ENCODE assay signal across 11 mouse cellular contexts in genomic region chr6:94688722-94689121, GRCm38 (mm10). TPM values are rescaled to one million over a fixed set of nuclear protein-coding genes. Genes with fewer than 3 reads are reported as not detected.
DNase-seq lines count a peak whose midpoint lies in the region; ATAC-seq and TF ChIP-seq lines count a peak whose summit lies in the region.
"Had no signal": no experiment of that assay in that cellular context is flagged by ENCODE, and none has a peak within 500 bp of the region (broad histone marks: within the 10 kb centered on the region; RNA-seq: fewer than 3 reads in every experiment).

No protein-coding gene starts in this region.

- no peak for TF ChIP-seq POLR2A in kidney, adult 2 months (IDR thresholded peaks at IDR 0.05; ENCODE audit: low read depth, low read length)

- 46% methylated on average over 4 of the region's 4 CpGs for WGBS in kidney, adult 2 months
- WGBS in kidney, embryonic 14.5 days, result 58% methylated on average over 4 of the region's 4 CpGs
- WGBS in liver, postnatal 0 days (ENCODE audit: insufficient replicate concordance), result 70% methylated on average over 4 of the region's 4 CpGs
- WGBS in forebrain, embryonic 14.5 days, result 55% methylated on average over 4 of the region's 4 CpGs

- DNase-seq in kidney, adult 2 months, result peak; percentile 72
- DNase-seq in R1 (ENCODE audit: low read depth, low spot score), result peak; percentile 58
- DNase-seq in gastrocnemius, postnatal 25 days, result peak; percentile 55
- DNase-seq in liver, postnatal 0 days, result no peak
- DNase-seq in forebrain, embryonic 14.5 days (ENCODE audit: low spot score), result no peak
- no peak for DNase-seq in layer of hippocampus, postnatal 10 days (ENCODE audit: low spot score in 2 of 2)
- DNase-seq: liver, embryonic 13.5 days had no signal

- H3K9ac ChIP-seq in kidney, embryonic 14.5 days (ENCODE audit: low read depth, low read length), result no peak overlapping the region
- H3K9ac ChIP-seq in liver, postnatal 0 days (replicated peaks), result no peak overlapping the region
- no peak overlapping the region for H3K9ac ChIP-seq in forebrain, embryonic 14.5 days (ENCODE audit: low read length)
- H3K9ac ChIP-seq: liver, embryonic 13.5 days; neural tube, embryonic 12.5 days had no signal

- H3K4me3 ChIP-seq in kidney, adult 2 months (ENCODE audit: insufficient read depth, low read depth, low read length), result no peak overlapping the region
- no peak overlapping the region for H3K4me3 ChIP-seq in kidney, embryonic 14.5 days (ENCODE audit: low read length)
- no peak overlapping the region for H3K4me3 ChIP-seq in liver, postnatal 0 days (ENCODE audit: low read depth, low read length)
- no peak overlapping the region for H3K4me3 ChIP-seq in forebrain, embryonic 14.5 days (ENCODE audit: low read depth, low read length)
- H3K4me3 ChIP-seq: liver, embryonic 13.5 days; neural tube, embryonic 12.5 days had no signal

- no peak for TF ChIP-seq CTCF in kidney, adult 2 months (conservative IDR thresholded peaks at IDR 0.05; ENCODE audit: insufficient read depth, insufficient read length, low read depth, low read length)
- no peak for TF ChIP-seq CTCF in liver, postnatal 0 days (IDR thresholded peaks at IDR 0.05; ENCODE audit: low read depth)

- ATAC-seq in kidney, embryonic 14.5 days (ENCODE audit: low FRiP score, low TSS enrichment), result no peak
- ATAC-seq in liver, postnatal 0 days, result peak; percentile 36; the same call in 1 of the 2 replicates
- no peak for ATAC-seq in forebrain, embryonic 14.5 days
- ATAC-seq in inflammation-experienced regulatory T-cells, adult 6 months, result no peak
- ATAC-seq: Patski had no signal

- no peaks in the 10 kb centered on the region for H3K36me3 ChIP-seq in kidney, adult 2 months (ENCODE audit: control insufficient read depth, insufficient read depth, low read length)
- H3K36me3 ChIP-seq in kidney, embryonic 14.5 days (ENCODE audit: control insufficient read depth, insufficient read depth, low read length), result no peaks in the 10 kb centered on the region
- no peaks in the 10 kb centered on the region for H3K36me3 ChIP-seq in liver, postnatal 0 days (replicated peaks; ENCODE audit: insufficient read depth, low read length)
- H3K36me3 ChIP-seq in forebrain, embryonic 14.5 days (ENCODE audit: control insufficient read depth, insufficient read depth, low read length), result no peaks in the 10 kb centered on the region
- H3K36me3 ChIP-seq: liver, embryonic 13.5 days; neural tube, embryonic 12.5 days had no signal

- H3K4me1 ChIP-seq in kidney, adult 2 months (ENCODE audit: control insufficient read depth, insufficient read depth, low read length), result peaks cover 15% of the 10 kb centered on the region
- peaks cover 21% of the 10 kb centered on the region for H3K4me1 ChIP-seq in kidney, embryonic 14.5 days (ENCODE audit: control insufficient read depth, insufficient read depth, low read length)
- peaks cover 60% of the 10 kb centered on the region for H3K4me1 ChIP-seq in liver, postnatal 0 days (ENCODE audit: insufficient read depth)
- peaks cover 26% of the 10 kb centered on the region for H3K4me1 ChIP-seq in forebrain, embryonic 14.5 days (ENCODE audit: control insufficient read depth, insufficient read depth, low read length)

- no peaks in the 10 kb centered on the region for H3K9me3 ChIP-seq in kidney, embryonic 14.5 days (ENCODE audit: control insufficient read depth, low read length)
- no peaks in the 10 kb centered on the region for H3K9me3 ChIP-seq in liver, postnatal 0 days (ENCODE audit: low read length)
- no peaks in the 10 kb centered on the region for H3K9me3 ChIP-seq in forebrain, embryonic 14.5 days (replicated peaks; ENCODE audit: control insufficient read depth, low read length)
- H3K9me3 ChIP-seq: liver, embryonic 13.5 days; neural tube, embryonic 12.5 days had no signal

- H3K27ac ChIP-seq in kidney, adult 2 months (ENCODE audit: insufficient read depth, low read depth, low read length), result no peak overlapping the region
- H3K27ac ChIP-seq in kidney, embryonic 14.5 days (ENCODE audit: low read depth, low read length), result no peak overlapping the region
- no peak overlapping the region for H3K27ac ChIP-seq in liver, postnatal 0 days (ENCODE audit: low read depth)
- H3K27ac ChIP-seq in forebrain, embryonic 14.5 days (ENCODE audit: low read depth, low read length), result no peak overlapping the region
- H3K27ac ChIP-seq: liver, embryonic 13.5 days; neural tube, embryonic 12.5 days had no signal

- no peak overlapping the region for H3K4me2 ChIP-seq in kidney, embryonic 14.5 days (replicated peaks; ENCODE audit: low read depth, low read length)
- no peak overlapping the region for H3K4me2 ChIP-seq in liver, postnatal 0 days (ENCODE audit: low read depth, low read length)
- no peak overlapping the region for H3K4me2 ChIP-seq in forebrain, embryonic 14.5 days (ENCODE audit: low read length)
- H3K4me2 ChIP-seq: liver, embryonic 13.5 days; neural tube, embryonic 12.5 days had no signal

- no peak for TF ChIP-seq EP300 in liver, postnatal 0 days (IDR thresholded peaks at IDR 0.05; ENCODE audit: low read depth)

- H3K27me3 ChIP-seq in kidney, adult 2 months (replicated peaks; ENCODE audit: control insufficient read depth, insufficient read depth, low read length), result no peaks in the 10 kb centered on the region
- H3K27me3 ChIP-seq in kidney, embryonic 14.5 days (ENCODE audit: control insufficient read depth, insufficient read depth, low read length), result no peaks in the 10 kb centered on the region
- H3K27me3 ChIP-seq in liver, postnatal 0 days (ENCODE audit: insufficient read depth, low read length), result no peaks in the 10 kb centered on the region
- no peaks in the 10 kb centered on the region for H3K27me3 ChIP-seq in forebrain, embryonic 14.5 days (replicated peaks; ENCODE audit: control insufficient read depth, insufficient read depth, low read length)
- H3K27me3 ChIP-seq: neural tube, embryonic 12.5 days; Patski had no signal

RNA-seq across cellular contexts. Expression of gene Lrig1, which starts 11.2 kb away (rescaled TPM):
- 12.1 and 14.1 TPM in 2 replicates for polyA plus RNA-seq in kidney, adult 2 months (2012; rRNA removed)
- 10.4 and 11.0 TPM in 2 replicates for polyA plus RNA-seq in kidney, embryonic 14.5 days (2014; fragmentation: Nextera tagmentation; extraction: Ambion mirVana)
- total RNA-seq in gastrocnemius, postnatal 25 days (2021), result 10 to 100 TPM; 35.9 to 38.8 TPM
- 2.5 and 2.9 TPM in 2 replicates for polyA plus RNA-seq in liver, postnatal 0 days (2015; fragmentation: Nextera tagmentation; extraction: Ambion mirVana)
- 8.5 and 9.5 TPM in 2 replicates for polyA plus RNA-seq in forebrain, embryonic 14.5 days (2014; fragmentation: Nextera tagmentation; extraction: Ambion mirVana)
- total RNA-seq in layer of hippocampus, postnatal 10 days (2021), result 10 to 100 TPM; 36.2 to 36.5 TPM
- polyA plus RNA-seq in inflammation-experienced regulatory T-cells, adult 6 months (2017; shearing (Covaris generic)), result 10 to 100 TPM in 2 of 3 experiments, 1 to 10 TPM in 1; 7.4 to 47.9 (median 44.0) TPM

Comparison
In these comparisons a context has a peak if more than half of its experiments do, and no peak if none do; other contexts are left out.
1. DNase-seq: peak in kidney, adult 2 months (single experiment), R1 (single experiment) and gastrocnemius, postnatal 25 days (single experiment); none in liver, postnatal 0 days (single experiment), forebrain, embryonic 14.5 days (single experiment) and layer of hippocampus, postnatal 10 days (0 of 2).